Mouse (Mus musculus): Measurements from ENCODE around the gene Prr14. TPM values are rescaled to one million over a fixed set of nuclear protein-coding genes. Genes with fewer than 3 reads are reported as not detected.
"Not testable (repeated sequence)": the region's sequence is repeated elsewhere in the genome, so short reads cannot be mapped to it uniquely, and the experiment has no call there.

The Prr14 gene
- total RNA-seq, 2 experiments from 2014 or later = 19.3 to 20.9 TPM

GRCm38 (mm10) chr7:127494648-127495047 lies 35.2 kb downstream of the Prr14 start:
- no peak for DNase-seq

GRCm38 (mm10) chr7:127497382-127497781 lies 38.0 kb downstream of the Prr14 start:
- Histone ChIP-seq H3K4me3 (no peak overlapping the region), H3K27ac (no peak overlapping the region)
- DNase-seq = no peak
- no peak for TF ChIP-seq CTCF (IDR thresholded peaks at IDR 0.05)
- intact Hi-C loops (cut with DNase I) = no loop called here

More at GRCm38 (mm10) chr7:127494648-127495047, 35.2 kb downstream of the Prr14 start:
- H3K27ac ChIP-seq = no peak overlapping the region
- no peak overlapping the region for H3K4me3 ChIP-seq
- intact Hi-C loops (cut with DNase I) = no loop called here
- no peak for TF ChIP-seq CTCF (IDR thresholded peaks at IDR 0.05)

- peak; percentile 69 for TF ChIP-seq CTCF (IDR thresholded peaks at IDR 0.05)
- H3K4me3 ChIP-seq = no peak overlapping the region
- no peak for DNase-seq
- H3K27ac ChIP-seq = no peak overlapping the region
- intact Hi-C loops (cut with DNase I) = loop anchor here (2.0 kb wide), 2 partner anchors 136 to 190 kb away; no protein-coding TSS in a partner anchor
Observed at GRCm38 (mm10) chr7:127498407-127498806, 39.0 kb downstream of the Prr14 start.

- no peak overlapping the region for H3K4me3 ChIP-seq
- H3K27ac ChIP-seq = no peak overlapping the region
- DNase-seq = no peak
- TF ChIP-seq CTCF (IDR thresholded peaks at IDR 0.05) = no peak
- intact Hi-C loops (cut with DNase I) = no loop called here
Observed at GRCm38 (mm10) chr7:127508291-127508690, 48.9 kb downstream of the Prr14 start.

- intact Hi-C loops (cut with DNase I) = loop anchor here (2.0 to 5.0 kb wide), 2 partner anchors 31 to 77 kb away; partner anchors contain the start of genes Ccdc189, Fbrs and Rnf40
Observed at GRCm38 (mm10) chr7:127509830-127510229, 50.4 kb downstream of the Prr14 start.

GRCm38 (mm10) chr7:127511241-127511640 lies 51.8 kb downstream of the Prr14 start:
- peak overlapping the region; percentile 99 for H3K4me3 ChIP-seq
- TF ChIP-seq CTCF (IDR thresholded peaks at IDR 0.05) = peak; percentile 46
- DNase-seq = no peak
- intact Hi-C loops (cut with DNase I) = loop anchor here (2.0 to 5.0 kb wide), 2 partner anchors 32 to 76 kb away; partner anchors contain the start of genes Ccdc189, Fbrs and Rnf40
- H3K27ac ChIP-seq = peak overlapping the region; percentile 100

More at GRCm38 (mm10) chr7:127509830-127510229, 50.4 kb downstream of the Prr14 start:
- H3K27ac ChIP-seq, H3K4me3 ChIP-seq, DNase-seq: not testable (repeated sequence)

GRCm38 (mm10) chr7:127511808-127512230 lies 52.4 kb downstream of the Prr14 start, which contains the start of gene Srcap:
Srcap (plus strand) TSS chr7:127511983.
- peak within 1 kb of the TSS; percentile 99 for H3K4me3 ChIP-seq
- DNase-seq = peak; percentile 98
- intact Hi-C loops (cut with DNase I) = loop anchor here (2.0 to 5.0 kb wide), 2 partner anchors 33 to 75 kb away; partner anchors contain the start of genes Ccdc189, Fbrs and Rnf40
- H3K27ac ChIP-seq = peak within 1 kb of the TSS; percentile 100
- no peak for TF ChIP-seq CTCF (IDR thresholded peaks at IDR 0.05)

GRCm38 (mm10) chr7:127512231-127513015 lies 53.0 kb downstream of the Prr14 start:
- intact Hi-C loops (cut with DNase I) = loop anchor here (5.0 kb wide), 1 partner anchor 75 kb away; the partner anchor contains the start of genes Ccdc189 and Rnf40
- TF ChIP-seq CTCF (IDR thresholded peaks at IDR 0.05) = no peak
- H3K27ac ChIP-seq = peak overlapping the region; percentile 100
- H3K4me3 ChIP-seq = peak overlapping the region; percentile 99
- peak; percentile 95 for DNase-seq

- intact Hi-C loops (cut with DNase I) = loop anchor here (5.0 kb wide), 1 partner anchor 74 kb away; the partner anchor contains the start of genes Ccdc189 and Rnf40
- peak overlapping the region; percentile 100 for H3K27ac ChIP-seq
- no peak for TF ChIP-seq CTCF (IDR thresholded peaks at IDR 0.05)
- peak; percentile 26 for DNase-seq
- peak overlapping the region; percentile 99 for H3K4me3 ChIP-seq
Observed at GRCm38 (mm10) chr7:127513016-127513390, 53.6 kb downstream of the Prr14 start.

- intact Hi-C loops (cut with DNase I) = loop anchor here (5.0 kb wide), 1 partner anchor 74 kb away; the partner anchor contains the start of genes Ccdc189 and Rnf40
- H3K27ac ChIP-seq = peak overlapping the region; percentile 100
- peak overlapping the region; percentile 99 for H3K4me3 ChIP-seq
- DNase-seq = no peak
- TF ChIP-seq CTCF (IDR thresholded peaks at IDR 0.05) = no peak
Observed at GRCm38 (mm10) chr7:127513781-127514180, 54.4 kb downstream of the Prr14 start.

GRCm38 (mm10) chr7:127515846-127516245 lies 56.4 kb downstream of the Prr14 start:
- Histone ChIP-seq H3K27ac (no peak overlapping the region), H3K4me3 (no peak overlapping the region)
- no peak for TF ChIP-seq CTCF (IDR thresholded peaks at IDR 0.05)
- peak; percentile 62 for DNase-seq
- intact Hi-C loops (cut with DNase I) = loop anchor here (5.0 kb wide), 1 partner anchor 36 kb away; no protein-coding TSS in a partner anchor

GRCm38 (mm10) chr7:127516344-127516743 lies 56.9 kb downstream of the Prr14 start:
- Histone ChIP-seq H3K27ac (no peak overlapping the region), H3K4me3 (no peak overlapping the region)
- intact Hi-C loops (cut with DNase I) = loop anchor here (5.0 kb wide), 1 partner anchor 36 kb away; no protein-coding TSS in a partner anchor
- no peak for TF ChIP-seq CTCF (IDR thresholded peaks at IDR 0.05)
- DNase-seq = no peak

- Histone ChIP-seq H3K27ac (no peak within 1 kb of the TSS), H3K4me3 (no peak within 1 kb of the TSS)
- TF ChIP-seq CTCF (IDR thresholded peaks at IDR 0.05) = no peak
- DNase-seq = no peak
- intact Hi-C loops (cut with DNase I) = loop anchor here (5.0 kb wide), 1 partner anchor 33 kb away; no protein-coding TSS in a partner anchor
Observed at GRCm38 (mm10) chr7:127519284-127519683, 59.9 kb downstream of the Prr14 start, which contains the start of gene Gm42715. Gm42715 (plus strand) TSS chr7:127519584.

Small RNA genes within 50 kb of the gene (microRNA-seq; reads per million reads assigned to microRNA genes)
- gene Gm47278 = not detected
- not detected for gene Mir7060

Other genes with a start within 250 kb of the Prr14 start
- gene Zfp553, start 226.6 kb upstream of the Prr14 start, total RNA-seq (2021) = 1 to 10 TPM; 4.2 to 5.1 TPM
- gene Sept1, start 226.5 kb upstream of the Prr14 start, total RNA-seq (2021) = 1 to 10 TPM in 1 of 2 experiments, under 1 TPM in 1; 0.89 to 2.1 TPM
- gene Zfp771, start 215.3 kb upstream of the Prr14 start, total RNA-seq (2021) = 10 to 100 TPM; 17.6 to 17.7 TPM
- gene Dctpp1, start 198.9 kb upstream of the Prr14 start, total RNA-seq (2021) = 10 to 100 TPM; 25.1 to 35.4 TPM
- gene Sephs2, start 185.6 kb upstream of the Prr14 start, total RNA-seq (2021) = 10 to 100 TPM; 30.1 to 36.3 TPM
- gene Itgal, start 163.4 kb upstream of the Prr14 start, total RNA-seq (2021) = under 1 TPM; 0.15 to 0.25 TPM
- 10 to 100 TPM; 35.2 to 38.9 TPM for gene Zfp768, start 114.0 kb upstream of the Prr14 start, total RNA-seq (2021)
- 1 to 10 TPM; 3.7 to 3.8 TPM for gene Zfp747, start 83.6 kb upstream of the Prr14 start, total RNA-seq (2021)
- gene 9130019O22Rik, start 72.4 kb upstream of the Prr14 start, total RNA-seq (2021) = 1 to 10 TPM; 1.6 to 2.4 TPM
- 1 to 10 TPM; 1.2 to 1.3 TPM for gene E430018J23Rik, start 66.0 kb upstream of the Prr14 start, total RNA-seq (2021)
- 1 to 10 TPM; 1.7 to 2.5 TPM for gene Zfp764, start 52.8 kb upstream of the Prr14 start, total RNA-seq (2021)
- 1 to 10 TPM; 1.5 to 2.1 TPM for gene Zfp688, start 37.5 kb upstream of the Prr14 start, total RNA-seq (2021)
- gene Zfp689, start 10.5 kb upstream of the Prr14 start, total RNA-seq (2021) = 1 to 10 TPM in 1 of 2 experiments, under 1 TPM in 1; 0.71 to 1.3 TPM
- gene Fbrs, start 19.6 kb downstream of the Prr14 start, total RNA-seq (2021) = 10 to 100 TPM; 24.1 to 24.7 TPM
- 10 to 100 TPM; 47.5 to 50.4 TPM for gene Srcap, start 52.4 kb downstream of the Prr14 start, total RNA-seq (2021)
- gene Gm42715, start 60.0 kb downstream of the Prr14 start, total RNA-seq (2021) = 1 to 10 TPM; 5.3 to 5.5 TPM
- gene Tmem265, start 101.8 kb downstream of the Prr14 start, total RNA-seq (2021) = not detected
- 10 to 100 TPM in 1 of 2 experiments, 1 to 10 TPM in 1; 8.3 to 10.8 TPM for gene Phkg2, start 113.7 kb downstream of the Prr14 start, total RNA-seq (2021)
- 1 to 10 TPM; 1.7 to 2.4 TPM for gene Ccdc189, start 129.0 kb downstream of the Prr14 start, total RNA-seq (2021)
- gene Rnf40, start 129.2 kb downstream of the Prr14 start, total RNA-seq (2021) = 10 to 100 TPM; 33.3 to 34.6 TPM
- gene Zfp629, start 156.2 kb downstream of the Prr14 start, total RNA-seq (2021) = 1 to 10 TPM; 9.3 TPM
- 10 to 100 TPM; 26.7 to 32.9 TPM for gene Bcl7c, start 249.3 kb downstream of the Prr14 start, total RNA-seq (2021)